Mouse (Mus musculus) embryonic fibroblast, embryonic 13.5 days (primary cell): Measurements from ENCODE around the gene Lrrc3b.

Source experiments
- CTCF ChIP-seq: IDR thresholded peaks from 2 replicates; pipeline ENCODE4 v1.5.1; 2011; ENCODE audit warnings: mild to moderate bottlenecking, control low read depth, low read length, moderate library complexity, borderline replicate concordance; ENCODE audit not compliant: insufficient read depth
- POLR2A ChIP-seq: IDR thresholded peaks from 2 replicates; pipeline ENCODE4 v1.6.1; 2011; ENCODE audit warnings: low read depth, mild to moderate bottlenecking, control low read depth, low read length, moderate library complexity

DNA sequence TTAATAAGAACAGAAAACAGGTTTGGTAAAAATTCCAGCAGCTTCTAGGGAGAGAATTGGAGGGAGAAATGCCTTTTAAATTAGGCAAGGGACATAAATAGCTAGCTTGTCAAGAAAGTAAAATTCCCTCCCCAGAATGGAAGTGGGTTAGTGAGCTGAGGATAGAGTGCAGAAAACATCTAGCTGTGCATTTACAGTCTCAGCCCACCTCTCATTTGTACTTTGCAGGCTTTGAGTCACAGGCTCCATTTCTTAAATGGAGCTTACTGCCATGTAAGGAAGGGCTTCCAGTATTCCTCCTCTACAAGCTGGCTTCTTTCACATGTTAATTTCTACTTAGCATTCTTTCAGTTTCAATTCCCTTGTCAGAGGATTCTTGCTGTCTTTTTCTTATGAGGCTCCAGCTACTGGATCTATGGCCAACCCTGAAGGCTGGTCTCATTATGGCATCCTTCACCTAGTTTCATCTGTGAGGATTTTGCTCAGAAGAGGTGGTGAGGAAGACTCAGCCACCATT lies 119.3 kb downstream of the Lrrc3b start:
- no peak for TF ChIP-seq CTCF
- TF ChIP-seq POLR2A = no peak
